Mouse (Mus musculus) hindlimb bud, embryonic 11.5 days (tissue): ENCODE measurements at regions not wholly inside any gene's neighbourhood (a gene's known extent, or its start where the extent isn't known, plus 50 kb on each side); places are given as distances from the start of the nearest gene placed in this dataset.

Source experiments
- DNase-seq: peaks from one replicate; pipeline ENCODE4 v3.0.0-alpha.2; 2012; ENCODE audit warnings: low read depth, low spot score; ENCODE audit errors: extremely low spot score

GRCm38 (mm10) chr14:76723551-76723950 lies 166.9 kb upstream of the Serp2 start:
- no peak for DNase-seq

- no peak for DNase-seq
Measured at GRCm38 (mm10) chr14:76722297-76722696, 165.6 kb upstream of the Serp2 start.

- no peak for DNase-seq
Measured at GRCm38 (mm10) chr14:76721751-76722150, 165.1 kb upstream of the Serp2 start.

- no peak for DNase-seq
Measured at GRCm38 (mm10) chr14:76717081-76717480, 160.4 kb upstream of the Serp2 start.

GRCm38 (mm10) chr14:76714727-76715126 lies 158.0 kb upstream of the Serp2 start:
- DNase-seq: no peak

- no peak for DNase-seq
Measured at GRCm38 (mm10) chr14:76713946-76714345, 157.3 kb upstream of the Serp2 start.

GRCm38 (mm10) chr14:76708728-76709127 lies 152.0 kb upstream of the Serp2 start:
- no peak for DNase-seq

GRCm38 (mm10) chr14:76703373-76703764 lies 146.7 kb upstream of the Serp2 start:
- DNase-seq: no peak

- no peak for DNase-seq
Measured at GRCm38 (mm10) chr14:76702709-76703372, 146.2 kb upstream of the Serp2 start.

- no peak for DNase-seq
Measured at GRCm38 (mm10) chr14:76701911-76702708, 145.4 kb upstream of the Serp2 start.

- DNase-seq: no peak
Measured at GRCm38 (mm10) chr14:76701304-76701703, 144.6 kb upstream of the Serp2 start.

GRCm38 (mm10) chr14:76700796-76701195 lies 144.1 kb upstream of the Serp2 start:
- DNase-seq: no peak

- no peak for DNase-seq
Measured at GRCm38 (mm10) chr14:76700190-76700589, 143.5 kb upstream of the Serp2 start.

GRCm38 (mm10) chr14:76698718-76699402 lies 142.2 kb upstream of the Serp2 start:
- no peak for DNase-seq

- DNase-seq: no peak
Measured at GRCm38 (mm10) chr14:76696729-76697128, 140.0 kb upstream of the Serp2 start.

- no peak for DNase-seq
Measured at GRCm38 (mm10) chr14:76695691-76696355, 139.1 kb upstream of the Serp2 start.

GRCm38 (mm10) chr14:76694894-76695293 lies 138.2 kb upstream of the Serp2 start:
- DNase-seq: no peak

GRCm38 (mm10) chr14:76693351-76694317 lies 136.9 kb upstream of the Serp2 start:
- DNase-seq: no peak

GRCm38 (mm10) chr14:76687971-76688407 lies 131.3 kb upstream of the Serp2 start:
- no peak for DNase-seq
